Mouse (Mus musculus): ENCODE data around the gene Ubr1. TPM values are rescaled to one million over a fixed set of nuclear protein-coding genes. Genes with fewer than 3 reads are reported as not detected.

The Ubr1 gene
- total and polyA plus RNA-seq, 2 experiments: 14.4 to 16.1 TPM

- peak; percentile 93 for DNase-seq (ENCODE audit: extremely low read depth, low read depth, low spot score)
- H3K27ac ChIP-seq (replicated peaks; ENCODE audit: insufficient read depth, low read depth, low read length): no peak within 1 kb of the TSS
- peak within 1 kb of the TSS; percentile 76 for H3K9ac ChIP-seq (ENCODE audit: low read depth, low read length)
- H3K4me3 ChIP-seq (ENCODE audit: insufficient read depth, low read depth, low read length): peak within 1 kb of the TSS; percentile 90
- WGBS: 2% methylated on average over 39 of the region's 39 CpGs
- H3K27me3 ChIP-seq (ENCODE audit: control insufficient read depth, insufficient read depth, low read length): no peaks in the 10 kb centered on the region
- H3K79me2 ChIP-seq (ENCODE audit: control insufficient read depth, insufficient read depth, low read length): no peaks in the 10 kb centered on the region; the same call in 1 of the 2 replicates
- TF ChIP-seq CTCF (IDR thresholded peaks at IDR 0.05; ENCODE audit: low read depth, low read length) (no peak), POLR2A (IDR thresholded peaks at IDR 0.05; ENCODE audit: extremely low read depth, insufficient read depth, low read length) (no peak)
- no peaks in the 10 kb centered on the region for H3K36me3 ChIP-seq (ENCODE audit: control insufficient read depth, insufficient read depth, low read length)
- H3K4me1 ChIP-seq (ENCODE audit: control insufficient read depth, insufficient read depth, low read length): no peaks in the 10 kb centered on the region
These were observed 120.0 kb downstream of the Ubr1 start, which contains the start of gene Ttbk2 for GRCm38 (mm10) chr2:120850424-120851082. TSS of gene Ttbk2 (minus strand) at chr2:120850604.

DNA sequence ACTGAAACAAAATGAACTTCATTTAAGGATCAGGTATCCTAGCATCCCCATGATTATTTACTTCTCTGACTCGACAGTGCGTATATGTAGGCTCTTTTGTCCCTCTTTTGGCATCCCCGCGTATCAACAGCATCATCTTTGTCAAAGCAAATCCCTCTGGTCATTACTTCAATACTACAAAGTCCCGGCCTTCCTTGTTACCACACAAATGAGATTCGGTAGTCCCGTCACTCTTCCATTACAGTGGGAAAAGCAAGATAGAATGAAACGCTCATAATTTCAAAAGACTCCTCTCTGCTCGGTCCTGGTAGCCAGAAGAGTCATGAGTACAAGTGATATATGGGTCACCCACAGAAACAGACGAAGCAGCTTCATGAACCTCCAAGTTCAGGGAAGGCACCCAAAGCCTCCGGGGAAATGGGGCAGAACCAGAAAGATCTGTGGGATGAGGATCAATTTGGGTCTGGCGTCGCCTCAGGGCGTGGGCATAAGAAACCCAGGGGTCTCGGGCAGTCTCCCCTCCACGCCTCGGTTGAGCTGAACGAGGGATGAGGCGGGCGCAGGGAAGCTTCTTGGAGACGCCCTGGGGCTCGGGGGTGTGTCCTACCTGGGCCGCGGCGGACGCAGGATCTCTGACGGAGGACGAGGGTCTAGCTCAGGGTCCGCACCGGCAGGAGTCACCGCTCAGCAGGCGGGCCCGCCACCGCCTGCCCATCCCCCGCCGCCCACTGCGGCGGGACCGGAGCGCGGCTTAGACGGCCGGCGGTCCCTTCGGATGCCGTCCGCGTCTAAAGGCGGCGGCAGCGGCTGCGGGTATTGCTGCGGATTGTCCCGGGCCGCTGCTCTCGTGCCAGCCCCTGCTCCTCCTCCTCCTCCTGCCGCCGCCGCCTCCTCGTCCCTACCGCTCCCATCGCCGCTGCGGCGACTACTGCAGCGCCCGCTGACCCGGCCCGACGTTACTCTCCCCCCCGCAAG lies 120.8 kb downstream of the Ubr1 start, which contains the start of gene Cdan1:
Gene Cdan1 (minus strand): TSS at position 680 of the 975 bp plus-strand sequence.
- WGBS: under 1% methylated on average over 70 of the region's 71 CpGs
- no peaks in the 10 kb centered on the region for H3K4me1 ChIP-seq (ENCODE audit: control insufficient read depth, insufficient read depth, low read length)
- H3K79me2 ChIP-seq (ENCODE audit: control insufficient read depth, insufficient read depth, low read length): no peaks in the 10 kb centered on the region; the same call in 1 of the 2 replicates
- H3K9ac ChIP-seq (ENCODE audit: low read depth, low read length): peak within 1 kb of the TSS; percentile 76
- TF ChIP-seq POLR2A (IDR thresholded peaks at IDR 0.05; ENCODE audit: extremely low read depth, insufficient read depth, low read length): peak; percentile 74; the same call in 1 of the 2 replicates
- TF ChIP-seq CTCF (IDR thresholded peaks at IDR 0.05; ENCODE audit: low read depth, low read length): no peak
- DNase-seq (ENCODE audit: extremely low read depth, low read depth, low spot score): no peak
- peak within 1 kb of the TSS; percentile 90 for H3K4me3 ChIP-seq (ENCODE audit: insufficient read depth, low read depth, low read length)
- H3K27me3 ChIP-seq (ENCODE audit: control insufficient read depth, insufficient read depth, low read length): no peaks in the 10 kb centered on the region
- H3K36me3 ChIP-seq (ENCODE audit: control insufficient read depth, insufficient read depth, low read length): no peaks in the 10 kb centered on the region
- no peak within 1 kb of the TSS for H3K27ac ChIP-seq (replicated peaks; ENCODE audit: insufficient read depth, low read depth, low read length)

GRCm38 (mm10) chr2:120845280-120845679 lies 125.2 kb downstream of the Ubr1 start:
- no peak overlapping the region for H3K27ac ChIP-seq (replicated peaks; ENCODE audit: insufficient read depth, low read depth, low read length)
- WGBS: 93% methylated on average over 1 of the region's 1 CpGs
- no peaks in the 10 kb centered on the region for H3K27me3 ChIP-seq (ENCODE audit: control insufficient read depth, insufficient read depth, low read length)
- TF ChIP-seq CTCF (IDR thresholded peaks at IDR 0.05; ENCODE audit: low read depth, low read length) (no peak), POLR2A (IDR thresholded peaks at IDR 0.05; ENCODE audit: extremely low read depth, insufficient read depth, low read length) (no peak)
- no peak overlapping the region for H3K4me3 ChIP-seq (ENCODE audit: insufficient read depth, low read depth, low read length)
- DNase-seq (ENCODE audit: extremely low read depth, low read depth, low spot score): no peak
- no peaks in the 10 kb centered on the region for H3K36me3 ChIP-seq (ENCODE audit: control insufficient read depth, insufficient read depth, low read length)
- no peaks in the 10 kb centered on the region for H3K4me1 ChIP-seq (ENCODE audit: control insufficient read depth, insufficient read depth, low read length)
- H3K79me2 ChIP-seq (ENCODE audit: control insufficient read depth, insufficient read depth, low read length): peaks cover 2% of the 10 kb centered on the region; the same call in 1 of the 2 replicates
- no peak overlapping the region for H3K9ac ChIP-seq (ENCODE audit: low read depth, low read length)

GRCm38 (mm10) chr2:120843990-120844389 lies 126.5 kb downstream of the Ubr1 start:
- Histone ChIP-seq H3K27ac (replicated peaks; ENCODE audit: insufficient read depth, low read depth, low read length) (no peak overlapping the region), H3K4me1 (ENCODE audit: control insufficient read depth, insufficient read depth, low read length) (no peaks in the 10 kb centered on the region), H3K9ac (ENCODE audit: low read depth, low read length) (no peak overlapping the region), H3K4me3 (ENCODE audit: insufficient read depth, low read depth, low read length) (no peak overlapping the region), H3K27me3 (ENCODE audit: control insufficient read depth, insufficient read depth, low read length) (no peaks in the 10 kb centered on the region), H3K79me2 (ENCODE audit: control insufficient read depth, insufficient read depth, low read length) (peaks cover 3% of the 10 kb centered on the region; the same call in 1 of the 2 replicates), H3K36me3 (ENCODE audit: control insufficient read depth, insufficient read depth, low read length) (no peaks in the 10 kb centered on the region)
- WGBS: 57% methylated on average over 4 of the region's 4 CpGs
- TF ChIP-seq CTCF (IDR thresholded peaks at IDR 0.05; ENCODE audit: low read depth, low read length) (no peak), POLR2A (IDR thresholded peaks at IDR 0.05; ENCODE audit: extremely low read depth, insufficient read depth, low read length) (no peak)
- no peak for DNase-seq (ENCODE audit: extremely low read depth, low read depth, low spot score)

DNA sequence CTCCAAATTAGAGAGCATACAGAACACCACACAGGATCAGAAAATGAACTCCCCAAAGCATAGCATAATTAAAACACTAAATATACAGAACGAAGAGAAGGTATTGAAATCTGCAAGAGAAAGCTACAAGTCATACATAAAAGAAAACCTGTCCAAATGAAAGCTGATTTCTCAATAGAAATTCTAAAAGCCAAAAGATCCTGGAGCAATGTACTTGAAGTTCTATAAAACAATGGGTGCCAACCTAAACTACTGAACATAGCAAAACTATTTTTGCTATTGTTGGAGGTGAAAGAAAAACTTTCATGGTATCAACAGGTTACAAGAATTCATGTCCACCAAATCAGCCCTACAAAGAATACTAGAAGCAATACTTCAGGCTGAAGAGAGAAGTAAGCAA lies 129.3 kb downstream of the Ubr1 start:
- Histone ChIP-seq H3K79me2 (ENCODE audit: control insufficient read depth, insufficient read depth, low read length) (peaks cover 3% of the 10 kb centered on the region; the same call in 1 of the 2 replicates), H3K36me3 (ENCODE audit: control insufficient read depth, insufficient read depth, low read length) (no peaks in the 10 kb centered on the region), H3K4me3 (ENCODE audit: insufficient read depth, low read depth, low read length) (no peak overlapping the region), H3K9ac (ENCODE audit: low read depth, low read length) (no peak overlapping the region), H3K27ac (replicated peaks; ENCODE audit: insufficient read depth, low read depth, low read length) (no peak overlapping the region), H3K4me1 (ENCODE audit: control insufficient read depth, insufficient read depth, low read length) (no peaks in the 10 kb centered on the region), H3K27me3 (ENCODE audit: control insufficient read depth, insufficient read depth, low read length) (no peaks in the 10 kb centered on the region)
- WGBS: 88% methylated on average over 1 of the region's 1 CpGs
- no peak for DNase-seq (ENCODE audit: extremely low read depth, low read depth, low spot score)
- TF ChIP-seq POLR2A (IDR thresholded peaks at IDR 0.05; ENCODE audit: extremely low read depth, insufficient read depth, low read length): no peak
- TF ChIP-seq CTCF (IDR thresholded peaks at IDR 0.05; ENCODE audit: low read depth, low read length): no peak
